Mouse (Mus musculus) ES-E14 (cell line): ENCODE data around the gene Ephb1. TPM values are rescaled to one million over a fixed set of nuclear protein-coding genes. Genes with fewer than 3 reads are reported as not detected.

Experiments used
- DNase-seq: peaks from one replicate; pipeline ENCODE4 v3.0.0-alpha.2; 2013; ENCODE audit warnings: low read depth, low spot score
- H3K27ac ChIP-seq: 2 replicates; pipeline ENCODE4 v1.5.1; 2012; ENCODE audit warnings: low read depth, mild to moderate bottlenecking, low read length, moderate library complexity, mixed read lengths; ENCODE audit not compliant: poor library complexity, insufficient read depth, severe bottlenecking
- H3K36me3 ChIP-seq: 2 replicates; pipeline ENCODE4 v1.6.1; 2012; ENCODE audit warnings: mild to moderate bottlenecking, low read length, moderate library complexity, mixed read lengths; ENCODE audit not compliant: control insufficient read depth, poor library complexity, insufficient read depth, severe bottlenecking
- H3K4me1 ChIP-seq, 2 experiments: fragments of 150-350 bp in 1 of 2; sonication (generic) in 1 of 2; 2 replicates each; pipeline ENCODE4 v1.6.1; 2012; ENCODE audit warnings: low read length in 2 of 2, mild to moderate bottlenecking in 1 of 2, mixed read lengths in 1 of 2; ENCODE audit not compliant: control insufficient read depth in 2 of 2, insufficient read depth in 2 of 2, poor library complexity in 1 of 2
- H3K4me3 ChIP-seq, 2 experiments: fragments of 150-350 bp in 1 of 2; sonication (generic) in 1 of 2; 2 replicates each; pipeline ENCODE4 v1.5.1; 2012; ENCODE audit warnings: low read length in 2 of 2, low read depth in 1 of 2, mild to moderate bottlenecking in 1 of 2, mixed read lengths in 1 of 2; ENCODE audit not compliant: insufficient read depth in 1 of 2, poor library complexity in 1 of 2, severe bottlenecking in 1 of 2
- H3K9ac ChIP-seq: 2 replicates; pipeline ENCODE4 v1.6.1; 2012; ENCODE audit warnings: low read depth, mild to moderate bottlenecking, low read length, mixed read lengths; ENCODE audit not compliant: poor library complexity, insufficient read depth, severe bottlenecking
- H3K9me3 ChIP-seq: fragments of 150-350 bp; sonication (generic); 2 replicates; pipeline ENCODE4 v1.6.1; 2012; ENCODE audit warnings: low read depth, mild to moderate bottlenecking, low read length; ENCODE audit not compliant: control insufficient read depth, insufficient read depth
- CHD2 ChIP-seq: IDR thresholded peaks from 2 replicates; pipeline ENCODE4 v1.6.1; 2014; ENCODE audit warnings: mild to moderate bottlenecking, low read depth, low read length, inconsistent platforms
- HCFC1 ChIP-seq: IDR thresholded peaks from 2 replicates; pipeline ENCODE4 v1.6.1; 2012; ENCODE audit warnings: low read length, inconsistent platforms, borderline replicate concordance; ENCODE audit not compliant: insufficient read depth
- MAFK ChIP-seq: IDR thresholded peaks from 2 replicates; pipeline ENCODE4 v1.6.1; 2014; ENCODE audit warnings: mild to moderate bottlenecking, low read depth, low read length, inconsistent platforms; ENCODE audit not compliant: insufficient read depth
- ZC3H11A ChIP-seq: IDR thresholded peaks from 2 replicates; pipeline ENCODE4 v1.6.1; 2012; ENCODE audit warnings: low read depth, mild to moderate bottlenecking, inconsistent platforms, low read length, borderline replicate concordance
- ZNF384 ChIP-seq: IDR thresholded peaks from 2 replicates; pipeline ENCODE4 v1.6.1; 2012; ENCODE audit warnings: low read depth, low read length, inconsistent platforms
- in situ Hi-C, 2 experiments: fragments of 600-800 bp; cut with MboI; formaldehyde crosslinking; loops; one replicate each; pipeline ENCODE4 v1.15.1; 2025; ENCODE audit warnings: low sequenced_read_pairs in 2 of 2, inconsistent platforms in 1 of 2; ENCODE audit not compliant: unreplicated experiment in 2 of 2
- total RNA-seq: library from RNA; depleted of rRNA; stranded (reverse); fragments of 300-350 nt; gene quantifications from 2 replicates; pipeline ENCODE4 v1.2.3, GENCODE M21; 2012

Gene Ephb1
- total RNA-seq, 1 experiment: 0.27 TPM

DNA sequence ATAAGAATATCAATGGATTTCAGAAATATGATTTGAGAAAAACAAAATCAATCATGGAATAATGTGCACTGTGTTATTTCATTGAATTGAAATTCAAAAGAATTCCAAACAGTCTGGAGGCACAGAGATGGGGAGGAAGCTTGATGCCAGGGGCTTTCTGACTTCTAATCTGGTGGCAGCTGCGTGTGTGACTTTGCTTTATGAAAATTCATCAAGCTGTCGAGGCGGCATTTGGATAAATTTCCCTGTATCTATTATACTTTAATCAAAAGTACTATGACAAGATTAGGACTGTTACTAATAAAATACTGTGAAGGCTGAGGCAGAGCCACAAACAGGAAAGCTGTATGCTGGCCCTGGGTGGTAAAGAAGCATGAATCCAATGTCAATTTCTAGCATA is 451.1 kb downstream of the Ephb1 start:
- H3K9ac ChIP-seq: no peak overlapping the region
- in situ Hi-C loops: no loop called here
- no peaks in the 10 kb centered on the region for H3K9me3 ChIP-seq
- DNase-seq: no peak
- no peaks in the 10 kb centered on the region for H3K36me3 ChIP-seq
- TF ChIP-seq ZNF384 (no peak), MAFK (no peak), ZC3H11A (no peak), CHD2 (no peak), HCFC1 (no peak)
- no peak overlapping the region for H3K27ac ChIP-seq
- no peaks in the 10 kb centered on the region for H3K4me1 ChIP-seq
- H3K4me3 ChIP-seq: no peak overlapping the region

DNA sequence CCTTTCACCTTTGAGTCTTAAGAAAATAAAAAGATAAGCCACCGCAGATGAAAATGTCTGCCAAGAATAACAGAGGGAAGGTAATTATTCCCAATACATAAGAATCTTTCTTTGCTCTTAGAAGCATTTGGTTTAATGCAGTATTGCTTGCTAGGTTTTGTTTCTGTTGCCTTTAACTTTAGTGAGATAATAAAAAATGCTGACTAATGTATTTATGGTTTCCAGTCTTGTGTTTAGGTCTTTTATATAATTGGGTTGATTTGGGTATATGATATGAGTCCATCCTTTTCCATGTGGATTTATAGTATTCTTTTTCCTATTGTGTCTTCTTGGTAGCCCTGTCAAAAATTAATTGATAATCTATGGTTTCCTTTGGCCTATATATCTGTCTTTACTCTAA is 456.6 kb downstream of the Ephb1 start:
- in situ Hi-C loops: no loop called here
- no peak overlapping the region for H3K4me3 ChIP-seq
- H3K4me1 ChIP-seq: no peaks in the 10 kb centered on the region
- H3K36me3 ChIP-seq: no peaks in the 10 kb centered on the region
- TF ChIP-seq HCFC1 (no peak), MAFK (peak; percentile 86)
- DNase-seq: no peak
- H3K27ac ChIP-seq: no peak overlapping the region
- no peaks in the 10 kb centered on the region for H3K9me3 ChIP-seq
- no peak overlapping the region for H3K9ac ChIP-seq

DNA sequence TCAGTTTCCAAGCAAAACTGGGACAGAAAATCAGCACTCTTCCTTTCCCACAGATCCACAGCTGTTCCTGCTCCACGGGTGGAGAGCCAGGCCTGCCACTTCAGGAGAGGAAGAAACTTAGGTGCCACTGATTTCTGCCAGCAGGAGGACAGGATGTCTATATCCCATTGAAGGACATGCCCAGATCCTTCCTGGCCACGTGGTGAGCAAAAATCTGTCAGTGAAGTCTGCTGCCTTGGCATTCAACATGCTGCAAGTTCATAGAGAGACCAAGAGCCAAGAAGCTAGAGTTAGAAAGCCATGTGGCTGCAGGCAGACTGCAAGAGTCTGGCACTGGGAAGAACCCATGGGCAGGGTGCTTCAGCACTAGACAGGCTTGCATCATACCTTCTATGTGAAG is 471.2 kb downstream of the Ephb1 start:
- H3K9ac ChIP-seq: no peak overlapping the region
- TF ChIP-seq MAFK (no peak), HCFC1 (no peak), ZC3H11A (no peak), CHD2 (no peak), ZNF384 (no peak)
- no peak overlapping the region for H3K4me3 ChIP-seq
- in situ Hi-C loops: no loop called here
- H3K4me1 ChIP-seq: no peaks in the 10 kb centered on the region
- DNase-seq: no peak
- no peaks in the 10 kb centered on the region for H3K9me3 ChIP-seq
- no peaks in the 10 kb centered on the region for H3K36me3 ChIP-seq
- H3K27ac ChIP-seq: no peak overlapping the region

- Histone ChIP-seq H3K27ac (no peak overlapping the region), H3K9me3 (no peaks in the 10 kb centered on the region), H3K9ac (no peak overlapping the region), H3K4me1 (no peaks in the 10 kb centered on the region), H3K4me3 (no peak overlapping the region), H3K36me3 (no peaks in the 10 kb centered on the region)
- DNase-seq: no peak
- TF ChIP-seq MAFK (no peak), ZNF384 (no peak), CHD2 (no peak), ZC3H11A (no peak), HCFC1 (no peak)
- in situ Hi-C loops: no loop called here
These were observed 477.1 kb downstream of the Ephb1 start for GRCm38 (mm10) chr9:101877109-101877987.
